Mouse (Mus musculus): ENCODE data around the gene Nif3l1.

Nif3l1 gene

GRCm38 (mm10) chr1:58458175-58458574 lies 13.2 kb downstream of the Nif3l1 start:
- DNase-seq (ENCODE audit: low read depth): no peak

GRCm38 (mm10) chr1:58458867-58459266 lies 13.9 kb downstream of the Nif3l1 start:
- no peak for DNase-seq (ENCODE audit: low read depth)

DNA sequence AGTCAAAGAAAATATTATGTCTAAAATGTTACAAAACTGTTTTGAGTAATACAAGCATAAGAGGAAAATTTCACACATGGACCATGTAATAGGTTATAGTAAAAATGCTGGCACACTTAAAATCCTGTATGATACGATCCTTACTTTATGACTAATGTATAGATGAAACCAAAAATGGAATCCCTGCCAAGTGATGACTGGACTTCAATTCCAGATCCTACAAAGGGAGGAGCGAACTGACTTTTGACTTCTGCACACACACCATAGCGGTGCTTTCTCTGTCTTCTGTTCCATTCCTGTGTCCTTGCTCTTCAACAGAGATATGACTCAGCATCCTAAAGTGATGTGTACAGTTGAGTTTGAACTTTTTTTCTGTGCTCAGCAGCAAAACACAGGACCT lies 15.6 kb downstream of the Nif3l1 start:
- no peak for DNase-seq (ENCODE audit: low read depth)

GRCm38 (mm10) chr1:58463935-58464334 lies 19.0 kb downstream of the Nif3l1 start:
- DNase-seq (ENCODE audit: low read depth): no peak

GRCm38 (mm10) chr1:58465042-58465441 lies 20.1 kb downstream of the Nif3l1 start:
- DNase-seq (ENCODE audit: low read depth): no peak

DNA sequence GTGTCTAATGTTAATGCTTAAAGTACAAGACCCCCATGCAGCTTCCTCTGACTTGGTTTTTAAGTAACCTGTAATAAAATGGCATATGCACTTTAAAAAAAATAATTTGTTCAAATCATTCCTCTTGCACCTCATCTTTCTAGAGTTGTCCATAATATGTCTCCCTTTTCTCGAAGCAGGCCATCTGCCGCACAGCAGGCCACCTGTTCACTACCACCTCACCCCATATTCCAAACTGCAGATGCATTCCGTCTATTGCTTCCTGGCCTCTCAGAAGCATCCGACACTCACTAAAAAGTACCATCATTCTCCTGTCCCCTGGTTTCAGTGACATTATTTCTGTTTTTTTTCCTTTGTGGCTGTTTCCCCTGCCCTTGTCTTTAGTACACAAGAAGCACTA lies 20.6 kb downstream of the Nif3l1 start:
- no peak for DNase-seq (ENCODE audit: low read depth)

DNA sequence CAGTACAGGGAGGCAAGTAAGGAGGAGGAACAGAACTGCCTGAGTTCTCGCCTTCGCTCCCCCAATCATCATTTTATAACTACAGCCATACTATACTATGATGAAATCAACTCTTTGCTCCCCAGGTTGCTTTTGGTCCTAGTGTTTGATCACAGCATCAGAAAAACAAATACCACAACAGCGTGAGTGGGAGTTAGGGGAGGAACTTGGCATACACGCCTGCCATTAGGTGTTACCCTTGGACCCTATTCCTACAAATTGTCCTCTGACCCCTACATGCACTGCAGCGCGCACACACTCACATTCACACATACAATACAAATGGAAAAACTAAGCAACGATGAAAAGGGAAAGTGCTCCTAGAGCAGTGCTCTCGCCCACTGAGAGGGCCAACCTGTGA lies 30.7 kb downstream of the Nif3l1 start:
- no peak for DNase-seq (ENCODE audit: low read depth)

- no peak for DNase-seq (ENCODE audit: low read depth)
These were observed 37.7 kb downstream of the Nif3l1 start for GRCm38 (mm10) chr1:58482647-58483046.

GRCm38 (mm10) chr1:58495603-58496002 lies 50.7 kb downstream of the Nif3l1 start:
- no peak for DNase-seq (ENCODE audit: low read depth)

DNA sequence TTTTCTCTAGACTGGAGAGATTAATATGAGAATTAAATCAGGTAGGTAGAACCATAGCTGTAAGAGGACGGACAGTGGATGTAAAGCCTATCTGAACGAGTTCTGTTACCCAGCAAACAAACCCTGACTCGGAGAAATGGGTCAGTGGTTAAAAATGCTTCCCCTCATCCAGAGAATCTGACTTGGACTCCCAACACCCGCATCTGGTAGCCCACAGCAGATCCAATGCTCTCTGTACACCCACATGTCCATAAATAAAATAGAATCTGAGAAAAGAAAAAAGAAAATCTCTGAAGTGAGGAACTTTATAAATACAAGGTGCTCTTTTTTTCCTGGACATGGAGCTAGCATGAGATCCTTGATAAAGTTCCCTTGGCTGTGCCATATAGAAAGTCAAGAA lies 52.7 kb downstream of the Nif3l1 start:
- DNase-seq (ENCODE audit: low read depth): no peak

DNA sequence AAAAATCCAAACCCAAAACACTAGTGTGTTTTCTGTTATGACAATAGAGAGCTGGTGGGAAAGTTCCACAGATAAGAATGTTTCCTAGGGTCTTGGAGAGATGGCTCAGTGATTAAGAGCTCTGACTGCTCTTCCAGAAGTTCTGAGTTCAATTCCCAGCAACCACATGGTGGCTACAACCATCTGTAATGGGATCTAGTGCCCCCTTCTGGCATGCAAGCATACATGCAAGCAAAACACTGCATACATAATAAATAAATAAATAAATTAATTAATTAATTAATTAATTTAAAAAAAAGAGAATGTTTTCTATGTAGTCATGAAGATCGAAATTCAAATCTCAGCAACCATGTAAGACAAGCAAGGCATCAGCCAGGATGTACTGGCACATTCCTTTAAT lies 53.8 kb downstream of the Nif3l1 start:
- peak; percentile 22 for DNase-seq (ENCODE audit: low read depth)

DNA sequence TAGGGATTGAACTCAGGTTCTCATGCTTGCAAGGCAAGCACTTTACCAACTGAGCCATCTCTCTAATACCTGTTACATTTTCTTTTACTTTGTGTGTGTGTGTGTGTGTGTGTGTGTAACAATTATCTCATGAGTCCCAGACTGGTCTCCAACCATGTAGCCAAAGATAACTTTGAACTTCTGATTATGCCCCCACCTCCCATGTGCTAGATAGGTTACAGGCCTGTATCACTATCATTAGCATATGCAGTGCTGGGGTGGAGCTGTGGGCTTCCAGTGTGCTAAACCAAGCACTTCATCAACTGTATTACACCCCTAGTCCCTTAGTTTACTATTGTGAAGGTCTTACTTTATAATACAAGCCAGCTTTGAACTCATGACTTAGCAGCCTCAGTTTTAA lies 58.2 kb downstream of the Nif3l1 start:
- DNase-seq (ENCODE audit: low read depth): peak; percentile 7

- no peak for DNase-seq (ENCODE audit: low read depth)
These were observed 58.9 kb downstream of the Nif3l1 start for GRCm38 (mm10) chr1:58503793-58504370.

DNA sequence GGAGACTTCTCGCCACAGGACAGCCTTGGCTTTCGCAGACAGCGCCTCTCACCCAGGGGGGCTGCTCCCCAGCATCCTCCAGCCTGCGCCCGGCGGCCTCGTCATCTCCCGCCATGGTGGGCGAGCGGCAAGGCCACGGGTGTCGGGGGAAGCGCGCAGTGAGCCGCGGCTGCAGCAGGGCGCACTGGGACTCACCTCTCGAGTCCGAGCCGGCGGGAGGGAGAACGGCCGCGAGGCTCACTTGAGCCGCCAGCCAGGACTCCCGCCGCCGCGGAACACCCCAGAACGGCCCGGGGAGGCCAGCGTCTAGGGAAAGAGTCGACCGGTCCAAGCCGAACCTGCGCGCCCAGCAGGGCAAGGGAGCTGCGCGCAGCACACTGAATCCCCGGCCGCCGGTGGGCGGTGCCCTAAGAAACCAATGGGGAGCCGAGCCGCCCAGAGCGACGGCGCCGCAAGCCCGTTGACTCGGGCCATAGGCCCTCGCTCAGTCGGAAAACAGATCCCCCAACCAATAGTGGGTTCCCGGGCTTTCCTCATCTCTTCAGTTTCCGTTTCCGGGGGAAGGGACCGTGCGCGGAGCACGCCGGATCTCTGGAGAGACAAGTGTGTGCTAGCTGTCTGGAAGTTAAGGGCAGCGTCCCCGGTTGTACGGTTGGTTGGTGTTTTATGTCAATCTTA lies 59.8 kb downstream of the Nif3l1 start, which contains the start of gene Orc2:
Orc2 (minus strand) TSS at position 533 of the 678 bp plus-strand sequence.
- peak; percentile 95 for DNase-seq (ENCODE audit: low read depth)

GRCm38 (mm10) chr1:58507249-58507648 lies 62.3 kb downstream of the Nif3l1 start:
- peak; percentile 14 for DNase-seq (ENCODE audit: low read depth)
